Mouse (Mus musculus) forebrain, embryonic 14.5 days (tissue): ENCODE measurements around the gene Lmo3. TPM values are rescaled to one million over a fixed set of nuclear protein-coding genes. Genes with fewer than 3 reads are reported as not detected.

Source experiments
- polyA plus RNA-seq: library from polyadenylated mRNA; unstranded; fragments of >200 nt; fragmentation: Nextera tagmentation; extraction: Ambion mirVana; gene quantifications from 2 replicates; pipeline ENCODE4 v1.2.1, GENCODE M21; 2014

Lmo3 gene
- polyA plus RNA-seq, 1 experiment from 2014 or later = 140 TPM

Other genes starting within 250 kb of the Lmo3 start
- 0.40 and 0.77 TPM in 2 replicates for gene Igbp1b, start 76.6 kb upstream of the Lmo3 start, polyA plus RNA-seq